Mouse (Mus musculus): ENCODE data around the gene Jade1.

Gene Jade1

DNA sequence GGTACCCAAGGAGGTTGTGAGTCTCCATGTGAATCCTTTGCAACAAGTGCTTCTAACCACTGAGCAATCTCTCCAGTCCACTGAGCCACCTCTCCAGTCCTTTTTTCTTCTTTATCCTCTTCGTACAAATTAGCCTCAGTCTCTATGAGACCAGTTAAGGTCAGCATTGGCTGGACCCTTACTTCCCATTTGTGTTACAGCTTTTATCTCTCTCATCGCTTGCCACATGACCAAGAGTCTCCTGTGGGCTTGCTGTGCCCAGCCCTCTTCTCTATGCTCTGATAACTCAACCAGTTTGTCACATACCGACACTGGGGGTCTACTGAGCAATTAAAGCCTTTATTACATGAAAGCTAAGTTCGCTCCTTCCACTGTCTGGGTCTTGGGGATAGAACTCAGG lies 7.3 kb upstream of the Jade1 start:
- no peak for DNase-seq (ENCODE audit: low read depth, low spot score)

DNA sequence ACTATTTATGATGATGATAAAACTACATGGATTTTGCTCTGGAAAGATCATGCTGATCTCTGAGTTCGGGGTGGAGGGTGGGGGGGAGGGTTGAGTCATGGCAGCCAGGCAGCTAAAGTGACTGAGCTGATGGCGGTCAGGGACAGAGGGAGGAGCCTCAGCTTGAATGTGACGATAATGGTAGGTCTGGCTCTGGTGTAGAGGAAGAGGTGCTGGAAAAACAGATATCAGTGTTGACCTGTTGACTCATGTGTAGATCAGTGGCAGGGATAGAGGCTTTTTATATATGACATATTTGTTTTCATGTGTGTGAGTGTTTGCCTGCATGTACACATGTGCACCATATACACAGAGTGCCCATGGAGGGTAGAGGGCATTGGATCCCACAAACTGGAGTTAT lies 3.9 kb upstream of the Jade1 start:
- DNase-seq (ENCODE audit: low read depth, low spot score) = no peak

DNA sequence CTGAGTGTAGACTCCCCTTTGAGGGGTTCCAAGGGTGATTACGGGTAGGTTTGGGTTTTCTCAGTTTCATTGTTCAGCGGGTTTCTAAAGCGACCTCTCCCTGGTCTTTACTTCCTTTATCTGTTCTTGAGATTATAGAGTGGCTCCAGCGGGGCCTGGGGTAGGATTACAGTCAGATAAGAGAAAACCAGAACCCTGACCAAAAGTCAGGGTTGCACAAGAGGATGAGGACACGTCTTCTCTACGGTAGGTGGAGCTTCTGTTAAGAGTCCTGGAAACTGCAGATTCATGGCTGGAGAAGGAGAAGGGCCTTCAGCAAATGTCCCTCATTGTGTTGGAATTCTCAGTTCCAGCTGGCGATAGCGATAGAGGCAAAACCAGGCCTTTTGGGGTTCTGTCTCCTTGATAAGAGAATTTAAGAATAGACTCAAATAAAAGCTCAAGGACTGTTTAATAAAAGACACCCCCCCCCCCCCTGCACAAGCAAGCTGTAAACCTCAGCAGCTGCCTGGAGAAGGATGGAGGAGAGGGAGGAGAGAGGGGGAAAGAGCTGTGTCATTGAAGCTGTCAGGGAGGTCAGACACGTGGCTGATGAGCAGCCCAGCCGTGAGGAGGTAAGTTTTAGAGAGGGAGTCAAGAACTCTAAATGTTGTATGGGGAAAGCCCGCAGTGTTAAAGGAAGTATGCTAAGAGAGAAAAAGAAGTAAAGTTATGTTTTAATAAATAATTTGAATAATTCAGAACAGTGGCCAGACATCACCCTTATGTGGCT lies 2.6 kb upstream of the Jade1 start:
- DNase-seq (ENCODE audit: low read depth, low spot score) = no peak

DNA sequence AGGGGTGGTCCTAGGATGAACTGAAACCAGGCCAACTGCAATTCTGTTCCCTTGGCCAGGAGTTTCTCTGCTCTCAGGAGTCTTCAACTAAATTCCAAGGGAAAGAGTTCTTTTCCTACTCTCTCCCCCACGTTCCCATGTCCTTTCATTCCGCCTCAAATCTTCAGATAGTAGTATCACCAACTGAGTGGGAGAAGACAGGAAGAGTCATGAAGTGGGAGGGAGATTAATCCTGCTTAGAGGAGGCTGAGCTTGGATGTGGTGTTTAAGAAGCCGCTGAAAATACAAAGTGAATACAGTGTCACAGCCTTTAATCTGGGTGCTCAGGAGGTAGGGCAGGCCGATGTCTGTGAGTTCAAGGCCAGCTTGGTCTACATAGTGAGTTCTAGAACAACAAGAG lies 1.9 kb upstream of the Jade1 start:
- no peak for DNase-seq (ENCODE audit: low read depth, low spot score)

DNA sequence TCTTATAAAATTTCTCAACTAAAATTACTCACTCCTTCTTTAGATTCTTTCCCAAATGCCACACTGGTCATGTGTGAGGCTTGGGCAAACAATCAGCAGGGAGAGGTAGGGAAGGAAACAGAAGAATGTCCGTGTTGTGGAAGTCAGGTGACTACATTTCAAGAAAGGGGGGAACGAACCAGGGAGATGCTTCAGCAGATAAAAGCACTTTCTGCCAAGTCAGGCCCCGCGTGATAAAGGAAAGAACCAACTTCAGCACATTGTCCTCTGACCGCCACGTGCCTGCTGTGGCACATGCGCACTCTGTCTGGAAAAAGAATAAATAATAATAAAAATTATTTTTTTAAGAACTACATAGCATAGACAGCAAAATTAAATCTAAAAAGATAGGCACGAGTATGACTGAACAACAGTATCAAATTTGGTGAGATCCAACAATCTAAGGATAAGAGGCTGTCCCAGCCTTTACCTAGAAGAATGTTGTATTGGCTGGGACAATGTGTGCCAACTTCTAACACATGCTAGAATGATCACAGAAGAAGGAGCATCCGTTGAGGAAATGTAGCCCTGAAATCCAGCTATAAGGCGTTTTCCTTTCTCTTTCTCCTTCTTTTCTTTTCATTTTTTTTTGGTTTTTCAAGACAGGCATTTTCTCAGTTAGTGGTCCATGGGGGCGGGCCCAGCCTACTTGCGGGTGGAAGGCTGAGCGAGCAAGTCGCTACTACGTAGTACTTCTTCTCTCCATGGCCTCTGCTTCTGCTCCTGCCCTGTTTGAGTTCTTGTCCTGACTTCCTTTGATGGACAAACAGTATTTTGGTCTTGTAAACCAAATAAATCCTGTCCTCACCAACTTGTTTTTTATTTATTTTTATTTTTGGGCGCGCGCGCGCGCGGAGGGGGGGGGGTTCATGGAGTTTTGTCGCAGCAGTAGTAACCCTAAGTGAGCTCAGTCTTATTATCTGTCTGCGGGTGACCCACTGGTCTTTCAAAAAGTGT lies 753 bp upstream of the Jade1 start:
- no peak for DNase-seq (ENCODE audit: low read depth, low spot score)

DNA sequence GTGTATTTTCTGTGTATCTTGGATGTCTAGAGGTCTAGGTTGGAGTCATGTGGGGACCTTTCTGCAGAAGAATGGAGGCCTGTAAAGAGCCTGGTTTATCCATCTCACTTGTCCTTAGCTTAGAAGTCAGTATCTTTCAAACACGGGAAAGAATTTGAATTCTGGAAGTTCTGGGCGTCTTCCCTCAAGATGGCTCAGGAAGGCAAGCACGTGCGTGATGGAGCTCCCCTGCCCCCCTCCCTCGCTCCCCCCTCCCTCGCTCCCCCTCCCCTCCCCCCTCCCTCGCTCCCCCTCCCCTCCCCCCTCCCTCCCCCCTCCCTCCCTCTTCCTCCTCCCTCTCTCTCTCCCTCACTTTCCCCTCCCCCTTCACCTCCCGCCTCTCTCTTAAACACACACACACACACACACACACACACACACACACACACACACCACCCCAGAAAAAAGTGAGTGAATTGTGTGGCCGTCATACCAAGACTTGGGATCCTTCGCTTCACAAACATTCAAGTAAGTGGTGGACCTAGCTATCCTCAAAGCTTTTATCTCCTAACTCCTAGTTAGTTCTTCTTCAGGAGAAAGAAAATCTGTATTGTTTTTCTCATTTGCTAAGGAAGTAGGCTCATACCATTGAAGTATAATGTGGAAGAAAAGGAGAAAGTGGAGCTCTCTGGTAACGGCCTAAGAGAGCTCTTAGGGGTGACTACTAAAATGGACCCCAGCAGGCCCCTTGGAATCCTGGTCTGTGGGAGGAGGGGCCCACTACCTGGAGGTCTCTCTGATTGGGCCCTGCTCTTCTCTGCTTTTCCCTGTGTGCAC lies 1.1 kb downstream of the Jade1 start:
- no peak for DNase-seq (ENCODE audit: low read depth, low spot score)

DNA sequence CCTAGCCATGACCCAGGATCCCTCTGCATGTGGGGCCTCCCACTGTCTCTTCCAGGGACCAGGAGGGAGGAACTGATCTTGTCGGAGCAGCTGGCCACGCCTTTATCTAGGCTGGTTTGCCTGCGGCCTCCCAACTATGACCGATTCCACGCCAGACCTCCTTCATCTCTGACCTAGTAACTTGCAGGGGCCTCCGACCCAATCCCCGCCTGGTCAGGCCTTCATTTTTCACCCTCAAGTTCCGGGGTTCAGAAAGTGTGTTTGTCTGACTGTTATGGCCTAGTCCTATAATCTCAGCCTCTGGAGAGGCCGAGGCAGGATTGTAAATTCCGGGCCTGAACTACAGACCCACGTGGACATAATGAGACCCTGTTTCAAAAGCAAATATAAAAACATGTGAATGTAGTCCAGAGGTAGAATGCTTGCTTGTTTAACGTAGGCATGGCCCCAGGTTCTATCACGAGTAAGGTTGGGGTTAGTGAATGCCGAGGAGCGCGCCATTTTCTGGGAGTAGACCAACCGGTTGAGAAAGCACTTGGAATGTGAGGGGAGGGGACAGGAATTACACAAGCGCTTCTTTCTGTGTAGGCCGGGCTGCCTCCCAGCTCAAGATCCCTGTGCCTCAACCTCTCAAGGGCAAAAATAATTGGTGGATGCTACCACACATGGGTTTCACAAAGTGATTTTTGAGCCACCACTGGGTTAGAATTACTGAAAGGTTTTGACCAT lies 1.9 kb downstream of the Jade1 start:
- DNase-seq (ENCODE audit: low read depth, low spot score) = no peak

DNA sequence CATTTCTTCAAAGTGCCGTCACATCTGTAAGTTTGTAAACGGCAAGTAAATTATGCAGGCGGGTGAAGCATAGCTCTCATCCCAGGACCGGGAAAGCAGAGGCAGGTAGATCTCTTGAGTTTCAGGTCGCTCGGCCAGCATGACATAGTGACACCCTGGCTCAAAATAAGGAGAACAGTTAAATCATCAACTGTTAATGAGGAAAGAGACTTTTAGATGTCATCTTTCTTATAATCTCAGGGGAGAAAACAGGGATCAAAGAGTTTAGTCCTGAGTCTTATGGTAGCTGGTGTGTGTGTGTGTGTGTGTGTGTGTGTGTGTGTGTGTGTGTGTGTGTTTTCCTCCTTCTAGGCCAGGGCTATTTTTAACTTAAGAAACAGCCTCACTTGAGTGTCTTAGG lies 5.0 kb downstream of the Jade1 start:
- no peak for DNase-seq (ENCODE audit: low read depth, low spot score)

DNA sequence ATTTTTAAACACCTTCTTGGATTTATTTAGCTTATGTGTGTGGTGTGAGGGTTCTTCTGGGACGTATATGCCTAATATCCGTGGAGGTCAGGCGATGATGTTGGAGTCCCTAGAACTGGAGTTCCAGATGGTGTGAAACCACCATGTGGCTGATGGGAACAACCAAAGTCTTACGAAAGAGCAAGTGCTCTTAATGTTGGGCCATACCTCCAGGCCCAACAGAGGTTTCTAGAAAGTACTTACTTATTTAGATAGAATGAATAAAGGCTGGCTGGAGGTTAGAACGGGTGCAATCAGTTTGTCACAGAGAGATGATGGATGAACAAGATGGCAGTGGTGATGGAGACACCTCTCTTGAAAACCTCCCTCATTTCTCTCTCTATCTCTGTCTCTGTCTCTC lies 6.3 kb downstream of the Jade1 start:
- no peak for DNase-seq (ENCODE audit: low read depth, low spot score)

DNA sequence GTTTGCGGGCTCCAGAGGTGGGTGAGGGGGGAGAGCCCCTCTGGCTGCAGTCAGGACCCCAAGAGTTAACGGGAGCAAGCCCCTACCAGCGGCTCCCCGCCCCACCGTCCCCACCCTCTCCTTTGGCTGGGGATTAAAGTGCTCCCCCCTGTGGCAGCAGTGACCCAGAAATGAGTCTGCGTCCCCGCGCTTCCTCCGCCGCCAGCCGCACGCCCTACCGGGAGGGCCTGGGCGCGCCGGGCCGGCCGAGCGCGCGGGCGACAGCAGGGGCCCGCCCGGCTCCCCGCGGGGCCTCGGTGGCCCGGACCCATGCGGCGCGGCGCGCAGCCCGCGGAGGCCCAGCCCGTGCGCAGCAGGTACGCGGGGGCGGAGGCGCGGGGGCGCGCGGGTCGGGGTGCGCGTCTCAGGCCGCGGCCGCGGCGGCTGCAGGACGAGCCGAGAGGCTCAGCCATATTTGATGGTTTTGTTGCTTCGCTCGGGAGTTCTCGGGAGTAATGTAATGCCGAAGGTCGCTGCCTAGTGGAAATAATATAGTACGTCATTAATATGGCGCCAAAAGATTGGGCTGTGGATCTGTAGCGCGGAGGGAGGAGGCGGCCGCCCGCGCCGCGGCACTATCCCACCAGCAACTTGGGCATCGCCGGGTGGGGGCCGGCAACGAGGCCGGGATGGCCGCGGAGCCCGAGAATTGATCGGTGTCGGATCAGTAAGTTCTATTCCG lies 7.8 kb downstream of the Jade1 start:
- DNase-seq (ENCODE audit: low read depth, low spot score) = peak; percentile 56

DNA sequence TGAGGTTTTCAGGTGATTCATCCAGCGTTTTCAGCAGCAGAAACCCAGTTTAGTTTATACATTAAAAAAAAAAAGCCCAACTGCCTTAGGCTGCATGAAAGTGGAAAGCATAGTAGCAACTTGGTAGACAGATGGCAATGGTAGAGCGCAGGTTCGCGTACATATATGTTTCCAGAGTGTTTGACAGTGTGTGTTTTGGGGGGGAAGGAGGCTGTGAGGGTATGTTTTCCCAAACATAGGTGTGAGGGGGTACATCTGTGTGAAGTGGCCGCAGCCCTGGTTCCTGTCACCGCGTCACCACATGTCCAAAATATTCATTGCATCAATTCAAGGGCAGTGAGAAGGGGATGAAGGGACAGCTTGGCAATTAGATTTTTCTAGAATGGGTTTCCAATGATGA lies 8.5 kb downstream of the Jade1 start:
- DNase-seq (ENCODE audit: low read depth, low spot score) = no peak

DNA sequence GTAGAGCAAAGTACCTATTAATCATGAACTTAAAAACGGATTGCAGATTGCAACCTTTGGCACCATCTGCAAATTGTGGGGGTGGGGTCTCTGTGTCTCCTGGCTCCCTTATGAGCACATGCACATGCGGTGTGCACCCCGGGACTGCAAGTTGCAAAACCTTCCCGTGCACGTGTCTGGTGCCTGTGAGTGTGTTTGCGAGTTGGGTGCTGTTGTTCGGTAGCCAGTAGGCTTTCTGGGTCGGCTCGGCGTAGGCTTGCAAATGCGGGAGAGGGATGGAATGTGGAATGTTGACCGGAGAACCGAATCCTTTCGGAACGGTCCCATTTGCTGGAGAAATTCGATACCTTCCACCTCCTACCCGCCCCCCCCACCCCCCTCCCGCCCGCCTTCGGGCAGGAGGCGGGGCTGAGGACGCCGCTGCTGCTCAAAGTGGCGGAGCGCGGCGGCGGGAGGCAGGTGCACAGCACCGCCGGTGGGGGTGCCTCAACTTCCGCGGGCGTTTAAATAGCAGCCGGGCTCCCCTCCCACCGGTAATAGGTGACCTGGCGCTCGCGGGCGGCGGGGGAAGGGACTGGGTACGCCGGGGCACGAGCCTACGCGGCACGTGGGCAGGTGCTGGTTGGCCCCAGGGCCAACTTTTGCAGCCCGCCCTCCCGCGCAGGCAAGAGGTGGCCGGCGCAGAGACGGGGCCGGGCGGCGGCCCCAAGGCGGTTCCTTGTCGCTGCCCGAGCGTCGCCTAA lies 9.1 kb downstream of the Jade1 start:
- peak; percentile 47 for DNase-seq (ENCODE audit: low read depth, low spot score)

DNA sequence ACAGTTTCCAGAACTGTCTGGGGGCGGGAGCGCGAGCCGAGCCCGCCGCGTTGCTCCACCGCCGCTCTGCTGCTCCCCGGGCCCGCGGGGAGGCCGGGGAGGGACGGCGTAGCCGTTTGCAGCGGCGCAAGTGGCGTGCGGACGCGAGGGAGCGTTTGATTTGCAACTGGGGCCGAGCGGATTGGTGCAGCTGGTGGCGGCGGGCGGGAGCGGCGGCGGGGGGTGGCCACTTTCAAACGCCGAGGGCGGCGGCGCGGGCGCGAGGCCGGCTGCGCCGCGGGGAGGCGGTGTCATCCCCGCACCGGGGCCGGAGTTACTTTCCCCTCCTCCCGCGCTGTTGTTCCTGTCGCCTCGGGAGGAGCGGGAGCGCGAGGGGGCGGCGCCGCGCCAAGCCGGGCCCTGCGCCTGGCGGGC lies 9.9 kb downstream of the Jade1 start:
- DNase-seq (ENCODE audit: low read depth, low spot score) = peak; percentile 66

DNA sequence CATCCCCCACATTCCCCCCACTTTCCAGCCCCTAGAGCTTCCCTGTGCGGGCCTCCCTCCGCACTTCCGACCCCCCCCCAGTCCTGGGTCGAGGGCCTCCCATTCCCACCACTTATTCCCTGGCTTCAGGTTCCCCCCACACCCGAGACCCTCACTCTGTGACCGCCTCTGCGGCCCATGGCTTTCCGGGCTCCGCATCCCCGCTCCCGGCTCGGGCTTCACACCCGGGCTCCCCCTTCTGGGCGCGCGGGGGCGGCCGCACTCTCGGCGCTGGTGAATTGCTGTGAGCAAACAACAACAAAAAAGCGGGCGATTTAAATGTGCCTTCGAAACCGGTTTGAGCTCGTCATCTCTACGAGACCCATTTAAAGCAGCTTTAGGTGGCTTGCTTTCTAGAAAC lies 10.4 kb downstream of the Jade1 start:
- DNase-seq (ENCODE audit: low read depth, low spot score) = peak; percentile 53

DNA sequence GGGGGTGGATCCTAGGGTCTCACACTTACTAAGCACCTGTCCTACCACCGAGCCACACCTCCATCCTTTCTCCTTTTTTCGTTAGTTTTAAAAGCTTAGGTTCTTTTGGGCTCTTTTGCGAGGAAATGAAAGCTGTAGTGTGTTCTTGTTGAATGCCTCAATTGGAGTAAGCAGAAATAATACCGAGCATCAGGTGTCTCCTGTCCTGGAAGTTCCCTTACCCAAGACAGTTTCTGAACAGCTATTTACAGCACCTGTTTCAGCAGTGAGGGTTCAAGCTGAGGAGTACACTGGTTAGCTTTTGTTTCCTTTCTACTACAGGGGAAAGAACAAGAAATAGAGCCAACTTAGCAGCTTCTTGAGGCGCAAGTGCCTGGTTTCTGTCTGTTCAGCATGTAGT lies 14.4 kb downstream of the Jade1 start:
- DNase-seq (ENCODE audit: low read depth, low spot score) = no peak

DNA sequence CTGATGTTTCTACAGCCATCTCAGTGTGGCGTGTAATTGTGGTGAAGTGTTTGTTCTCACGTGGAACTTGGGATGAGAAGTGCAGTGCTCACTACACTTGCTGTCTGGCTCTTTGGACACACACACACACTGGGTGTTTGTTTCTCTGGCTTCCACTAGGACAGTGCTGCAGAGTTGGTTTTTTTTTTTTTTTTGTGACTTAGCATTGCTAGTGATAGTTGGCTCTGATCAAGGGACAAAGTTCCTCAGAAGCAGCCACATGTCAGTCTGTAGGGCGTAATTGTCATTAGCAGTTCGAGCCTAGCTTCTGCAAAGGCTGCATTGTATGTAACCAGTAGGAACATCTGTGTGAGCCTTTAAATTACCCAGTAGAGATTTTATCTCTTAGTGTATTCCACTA lies 16.6 kb downstream of the Jade1 start:
- no peak for DNase-seq (ENCODE audit: low read depth, low spot score)

DNA sequence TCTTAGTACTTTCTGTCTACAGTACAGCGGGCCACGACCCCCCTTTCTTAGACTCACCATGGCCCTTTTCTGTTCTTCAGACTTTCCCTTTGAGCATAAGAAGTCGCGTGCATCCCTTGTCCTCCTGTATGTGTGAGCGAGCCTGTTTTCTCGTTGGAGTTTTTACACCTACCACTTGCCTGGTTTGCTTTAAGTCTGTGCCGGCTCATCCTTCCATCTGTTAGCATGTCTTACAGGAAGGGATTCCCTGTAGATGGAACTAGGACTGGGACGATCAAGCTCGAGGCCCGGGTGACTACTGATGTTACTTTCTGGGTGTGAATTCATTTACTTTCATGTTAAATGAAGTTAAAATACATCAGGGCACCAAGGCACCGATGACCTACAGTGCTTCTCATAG lies 17.4 kb downstream of the Jade1 start:
- no peak for DNase-seq (ENCODE audit: low read depth, low spot score)

DNA sequence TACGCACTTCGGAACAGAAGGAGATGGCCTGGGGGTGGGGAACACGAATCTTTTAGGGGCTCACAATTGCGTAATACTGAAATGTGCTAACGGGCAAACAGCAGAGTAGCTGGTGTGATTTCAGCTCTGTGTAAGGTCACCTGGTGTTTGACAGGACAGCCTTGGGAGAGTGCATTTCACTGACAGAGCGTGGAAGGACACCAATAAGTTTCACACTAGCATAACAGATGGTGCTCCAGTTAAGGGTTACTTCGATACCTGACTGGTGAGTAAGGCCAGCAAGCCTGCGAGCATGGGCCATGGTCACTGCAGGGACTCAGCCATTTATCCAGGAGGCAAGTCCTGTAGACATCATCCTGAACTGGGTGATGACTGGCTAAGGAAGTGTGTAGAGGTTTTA lies 18.7 kb downstream of the Jade1 start:
- no peak for DNase-seq (ENCODE audit: low read depth, low spot score)

DNA sequence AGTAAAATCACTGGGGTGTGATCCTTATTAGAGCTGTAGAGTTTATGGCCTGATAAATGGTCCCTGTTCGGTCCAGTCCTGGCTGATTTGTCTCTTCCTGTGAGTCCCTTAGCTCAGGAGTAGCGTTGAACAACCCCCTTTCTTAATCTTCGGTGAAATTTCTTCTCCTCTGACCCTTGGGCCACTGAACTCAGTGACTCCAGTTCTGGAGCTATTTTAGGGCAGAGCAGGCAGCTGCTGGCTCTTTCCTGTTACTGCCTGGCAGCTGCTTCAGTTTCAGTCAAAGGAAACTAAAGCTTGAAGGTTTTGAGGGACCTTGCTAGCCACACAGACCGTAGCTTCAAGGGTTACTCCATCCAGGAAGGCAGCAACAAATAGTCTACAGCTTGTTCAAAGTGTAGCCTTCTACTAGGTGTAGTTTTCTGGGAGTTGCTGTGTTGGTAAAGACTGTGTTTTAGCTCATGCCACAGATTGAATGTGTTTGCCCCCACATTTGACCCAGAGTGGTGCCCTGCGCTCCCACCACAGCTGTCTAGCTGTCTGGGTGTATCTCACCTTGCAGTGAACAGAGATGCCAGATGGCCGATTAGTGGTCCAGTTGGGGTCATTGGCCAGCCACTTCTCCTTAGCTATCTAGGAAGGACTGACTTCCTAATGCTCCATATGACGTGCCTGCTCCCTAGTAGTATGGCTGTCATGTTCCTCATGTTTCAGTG lies 19.3 kb downstream of the Jade1 start:
- no peak for DNase-seq (ENCODE audit: low read depth, low spot score)

All from c-Kit-negative CD71-positive TER-119-positive erythroid progenitor cells, embryonic 14.5 days (primary cell).